Mouse (Mus musculus): ENCODE data around the gene Hist2h2ac.
"Not testable (repeated sequence)": the region's sequence is repeated elsewhere in the genome, so short reads cannot be mapped to it uniquely, and the experiment has no call there.

Hist2h2ac gene

DNA sequence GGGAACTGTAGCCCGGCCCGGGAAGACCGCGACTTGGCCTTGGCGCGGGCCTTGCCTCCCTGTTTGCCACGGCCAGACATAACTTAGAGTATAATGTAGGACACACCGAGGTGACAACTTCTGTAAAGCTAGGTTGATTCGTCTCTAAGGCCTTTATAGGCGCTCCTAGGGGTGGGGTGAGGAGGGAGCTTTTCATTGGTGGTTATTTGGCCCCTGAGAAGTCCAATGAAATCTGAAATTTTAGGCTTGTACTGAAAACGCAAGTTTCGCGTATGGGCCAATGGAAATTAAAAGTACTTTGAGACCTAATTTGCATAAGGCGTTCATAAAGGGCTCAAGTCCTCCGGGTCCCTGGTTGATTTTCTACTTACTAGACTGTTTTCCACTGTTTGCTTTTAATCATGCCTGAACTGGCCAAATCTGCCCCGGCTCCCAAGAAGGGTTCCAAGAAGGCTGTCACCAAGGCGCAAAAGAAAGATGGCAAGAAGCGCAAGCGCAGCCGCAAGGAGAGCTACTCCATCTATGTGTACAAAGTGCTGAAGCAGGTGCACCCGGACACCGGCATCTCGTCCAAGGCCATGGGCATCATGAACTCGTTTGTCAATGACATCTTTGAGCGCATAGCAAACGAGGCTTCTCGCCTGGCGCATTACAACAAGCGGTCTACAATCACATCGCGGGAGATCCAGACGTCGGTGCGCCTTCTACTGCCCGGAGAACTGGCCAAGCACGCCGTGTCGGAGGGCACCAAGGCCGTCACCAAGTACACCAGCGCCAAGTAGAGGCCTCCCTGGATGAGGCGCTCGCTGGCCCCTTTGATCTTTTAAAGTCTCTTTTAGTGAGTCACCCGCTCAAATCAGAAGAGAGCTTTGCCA, at the start of gene Hist2h2ac, which contains the start of gene Hist2h2be:
Hist2h2ac (minus strand) TSS at position 116 of the 875 bp plus-strand sequence.
Hist2h2be (plus strand) TSS at position 355 of the 875 bp plus-strand sequence.
- peak; percentile 96 to 97 for DNase-seq (ENCODE audit: low spot score in 2 of 2)

GRCm38 (mm10) chr3:96269511-96270474, 49.1 kb upstream of the Hist2h2ac start, which contains the start of gene Hist2h2bb:
Hist2h2bb (plus strand) TSS chr3:96269752.
- peak; percentile 96 to 97 for DNase-seq (ENCODE audit: low spot score in 2 of 2)

DNA sequence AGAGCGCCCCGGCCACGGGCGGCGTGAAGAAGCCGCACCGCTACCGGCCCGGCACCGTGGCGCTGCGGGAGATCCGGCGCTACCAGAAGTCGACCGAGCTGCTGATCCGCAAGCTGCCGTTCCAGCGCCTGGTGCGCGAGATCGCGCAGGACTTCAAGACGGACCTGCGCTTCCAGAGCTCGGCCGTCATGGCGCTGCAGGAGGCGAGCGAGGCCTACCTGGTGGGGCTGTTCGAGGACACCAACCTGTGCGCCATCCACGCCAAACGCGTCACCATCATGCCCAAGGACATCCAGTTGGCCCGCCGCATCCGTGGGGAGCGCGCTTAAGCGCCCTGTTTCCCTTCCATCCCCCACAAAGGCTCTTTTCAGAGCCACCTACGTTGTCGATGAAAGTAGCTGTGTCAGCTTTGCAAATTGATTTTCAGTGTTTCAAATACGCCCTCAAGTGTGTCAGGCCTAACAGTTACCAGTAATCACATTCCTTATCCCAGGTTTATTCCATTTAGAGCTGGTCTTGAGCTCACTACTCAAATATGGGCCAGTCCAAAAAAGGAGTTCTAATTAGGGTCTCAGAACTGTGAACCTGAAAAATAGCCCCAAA, 48.2 kb upstream of the Hist2h2ac start:
- DNase-seq (ENCODE audit: low spot score in 2 of 2) = not testable (repeated sequence)

- peak; percentile 83 to 92 for DNase-seq (ENCODE audit: low spot score in 2 of 2)
These were observed 47.5 kb upstream of the Hist2h2ac start, which contains the start of gene Hist2h3b for GRCm38 (mm10) chr3:96268051-96268775. Hist2h3b (plus strand) TSS chr3:96268654.

DNA sequence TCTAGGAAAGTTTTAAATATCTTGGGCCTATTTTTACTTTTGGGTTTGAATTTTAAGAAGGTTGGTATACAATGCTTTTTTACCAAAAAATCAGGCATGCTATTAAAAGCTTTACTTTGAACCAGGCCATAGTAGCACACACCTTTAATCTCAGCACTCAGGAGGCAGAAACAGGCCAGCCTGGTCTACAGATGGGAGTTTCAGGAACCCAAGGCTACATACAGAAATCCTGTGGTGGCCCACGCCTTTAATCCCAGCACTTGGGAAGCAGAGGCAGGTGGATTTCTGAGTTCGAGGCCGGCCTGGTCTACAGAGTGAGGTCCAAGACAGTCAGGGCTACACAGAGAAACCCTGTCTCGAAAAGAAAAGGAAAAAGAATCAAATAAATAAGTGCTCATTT, 46.9 kb upstream of the Hist2h2ac start:
- no peak for DNase-seq (ENCODE audit: low spot score in 2 of 2)

DNA sequence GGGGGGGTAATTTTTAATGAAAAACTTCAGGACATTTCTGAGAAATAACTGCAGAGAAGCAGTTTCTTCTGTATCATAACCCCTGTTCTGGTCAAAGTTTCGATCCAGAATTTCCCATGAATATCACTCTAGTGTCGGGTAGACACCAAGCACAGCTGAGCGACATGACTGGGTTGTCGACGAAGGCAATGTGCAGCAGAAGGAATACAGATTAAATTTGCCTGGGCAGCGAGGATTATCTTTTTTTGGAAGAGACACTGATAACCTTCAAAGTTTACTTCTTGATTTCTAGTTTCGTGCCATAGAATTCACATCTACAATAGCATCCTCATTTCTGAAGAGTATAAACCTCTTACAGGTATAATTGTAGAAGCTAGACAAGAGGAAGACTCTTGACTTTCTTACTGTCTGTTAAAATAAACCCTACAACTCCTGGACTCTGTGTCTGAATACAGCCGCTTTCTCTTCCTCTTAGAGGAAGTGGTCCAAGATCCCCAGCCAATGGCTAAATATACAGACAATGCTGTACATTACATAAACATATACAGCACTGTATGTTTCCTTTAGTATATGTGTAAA, 45.5 kb upstream of the Hist2h2ac start:
- no peak for DNase-seq (ENCODE audit: low spot score in 2 of 2)

GRCm38 (mm10) chr3:96264404-96264949, 43.8 kb upstream of the Hist2h2ac start:
- DNase-seq (ENCODE audit: low spot score in 2 of 2) = no peak

DNA sequence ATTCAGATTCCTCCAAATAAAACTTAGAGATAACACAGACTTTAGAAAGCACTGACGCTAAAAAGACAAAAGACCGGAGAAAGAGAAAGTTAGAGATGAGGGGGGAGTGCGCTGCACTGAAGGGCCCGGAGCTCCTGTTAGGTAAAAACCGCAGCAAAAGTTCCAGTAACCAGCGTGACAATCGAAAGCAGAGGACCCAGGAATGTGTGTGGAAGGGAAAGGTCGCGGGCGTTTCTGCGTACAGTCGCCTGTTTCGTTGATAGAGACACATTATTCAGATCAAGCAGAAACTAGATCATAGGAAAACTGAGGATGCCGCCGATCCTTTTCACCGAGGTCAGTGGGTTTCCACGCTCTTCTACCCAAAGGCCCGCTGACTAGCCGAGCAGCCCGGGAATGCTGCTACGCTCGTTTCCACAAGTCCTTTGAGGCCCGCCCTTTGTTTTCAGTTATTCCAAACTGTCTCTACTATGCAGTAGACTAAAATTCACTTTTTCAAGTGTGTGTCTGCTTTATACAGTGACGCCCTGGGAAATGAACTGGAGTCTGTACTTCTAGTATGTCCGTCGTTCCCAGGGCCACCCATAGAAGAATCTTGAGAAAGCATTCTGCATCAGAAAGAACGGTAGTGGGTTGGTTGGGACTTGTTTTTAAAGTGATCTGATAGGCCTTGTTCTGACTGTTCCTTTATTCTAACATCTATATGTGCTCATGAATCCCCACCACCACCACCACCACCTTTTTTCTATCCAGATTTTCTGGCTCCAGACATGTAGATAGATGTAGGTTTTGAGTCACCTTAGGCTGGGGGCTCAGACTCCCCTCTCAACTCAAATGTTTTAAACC, 43.1 kb upstream of the Hist2h2ac start:
- no peak for DNase-seq (ENCODE audit: low spot score in 2 of 2)

GRCm38 (mm10) chr3:96262979-96263550, 42.4 kb upstream of the Hist2h2ac start, which contains the start of gene Hist2h4:
Hist2h4 (minus strand) TSS chr3:96263311.
- peak; percentile 99 for DNase-seq (ENCODE audit: low spot score in 2 of 2)

DNA sequence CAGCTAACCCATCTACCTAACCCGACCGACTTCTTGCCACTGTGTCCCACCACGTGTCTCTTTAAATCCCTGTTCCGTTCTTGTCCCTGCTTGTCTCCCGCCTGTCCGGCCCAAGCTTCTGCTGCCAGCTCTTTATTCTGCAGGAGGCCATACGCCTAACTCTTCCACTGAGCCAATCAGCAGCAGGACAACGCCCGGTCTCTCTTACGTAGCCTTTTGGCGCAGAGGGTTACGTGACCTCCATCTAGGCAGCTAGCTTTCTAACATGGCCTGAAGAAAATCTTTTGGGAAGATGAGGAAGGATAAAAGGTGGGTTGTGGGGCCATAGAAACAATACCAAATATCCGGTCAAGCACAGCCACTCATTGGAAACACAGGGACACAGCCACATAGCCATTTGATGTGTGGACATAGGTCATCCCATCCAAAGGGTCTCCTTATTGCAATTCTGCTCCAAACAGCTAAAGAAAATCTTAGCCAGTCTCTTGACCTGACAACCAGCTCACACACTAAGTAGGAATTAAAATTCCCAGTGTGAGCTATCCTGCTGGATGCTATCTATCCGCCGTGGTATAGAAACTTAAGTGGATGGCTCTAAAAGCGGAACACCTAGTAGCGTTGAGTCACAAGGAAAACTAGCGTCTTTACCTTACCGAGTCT, 41.7 kb upstream of the Hist2h2ac start:
- peak; percentile 94 to 95 for DNase-seq (ENCODE audit: low spot score in 2 of 2)

DNA sequence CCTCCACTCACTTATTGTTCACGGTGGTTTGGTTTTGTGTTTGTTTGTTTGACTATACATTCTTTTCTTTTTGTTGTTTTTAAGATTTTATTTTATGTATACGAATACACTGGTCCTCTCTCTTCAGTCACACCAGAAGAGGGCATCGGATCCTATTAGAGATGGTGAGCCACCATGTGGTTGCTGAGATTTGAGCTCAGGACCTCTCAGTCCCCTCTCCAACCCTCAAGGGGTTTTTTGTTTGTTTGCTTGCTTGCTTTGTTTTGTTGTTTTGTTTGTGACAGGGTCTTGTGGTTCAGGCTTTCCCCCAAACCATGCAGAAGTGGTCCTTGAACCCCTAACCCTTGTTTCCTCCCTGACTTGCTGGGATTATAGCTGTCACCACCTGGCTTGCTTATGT, 40.9 kb upstream of the Hist2h2ac start:
- no peak for DNase-seq (ENCODE audit: low spot score in 2 of 2)

DNA sequence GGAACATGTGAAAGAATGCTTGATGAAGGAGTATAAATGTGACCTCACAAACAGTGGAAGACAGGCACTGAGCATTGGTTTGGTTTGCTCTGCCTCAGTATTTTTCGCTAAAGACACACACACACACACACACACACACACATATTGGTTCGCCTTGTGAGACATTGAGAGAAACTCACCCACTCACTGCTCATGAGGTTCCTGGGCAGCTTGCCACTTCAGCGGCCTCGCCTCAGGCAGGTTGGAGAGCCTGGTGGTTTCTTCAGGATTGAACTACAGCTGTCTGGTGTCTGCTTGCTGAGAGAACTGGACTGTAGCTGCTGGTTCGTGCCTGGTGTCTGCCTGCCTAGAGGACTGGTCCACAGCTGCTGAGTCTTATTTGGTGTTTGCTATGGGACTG, 39.5 kb upstream of the Hist2h2ac start:
- no peak for DNase-seq (ENCODE audit: low spot score in 2 of 2)

GRCm38 (mm10) chr3:96257190-96257589, 36.5 kb upstream of the Hist2h2ac start:
- DNase-seq (ENCODE audit: low spot score in 2 of 2) = no peak

DNA sequence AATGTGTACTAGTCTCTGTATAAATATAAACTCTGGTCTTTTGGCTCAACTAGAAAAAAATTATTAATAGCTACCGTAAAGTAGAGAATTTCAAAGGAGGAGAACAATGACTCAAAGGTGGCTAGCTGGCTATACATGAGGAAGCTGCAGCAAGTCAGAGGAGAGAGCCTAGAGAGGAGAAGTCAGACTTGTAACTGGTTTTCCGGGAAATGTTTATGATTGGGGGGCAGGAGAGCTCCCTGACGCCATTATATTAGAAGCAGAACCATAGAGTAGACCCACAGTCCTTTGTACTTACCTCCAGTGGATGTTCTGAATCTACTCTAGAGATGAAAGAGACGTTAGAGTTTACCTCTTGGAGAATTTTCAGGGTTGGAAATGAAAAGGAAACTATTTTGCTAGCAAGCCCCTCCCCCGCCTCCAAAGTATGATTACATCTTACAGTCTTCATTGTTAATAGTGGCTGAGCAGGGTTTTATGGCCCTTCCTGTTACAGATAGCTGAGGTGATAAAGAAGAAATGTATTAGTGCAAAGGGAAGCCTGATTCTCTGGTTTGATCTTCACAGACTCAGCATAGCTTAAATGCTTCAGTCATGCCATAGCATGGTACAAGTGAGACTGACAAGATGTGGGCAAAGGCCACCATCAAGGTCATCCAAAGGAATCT, 35.4 kb upstream of the Hist2h2ac start:
- no peak for DNase-seq (ENCODE audit: low spot score in 2 of 2)

DNA sequence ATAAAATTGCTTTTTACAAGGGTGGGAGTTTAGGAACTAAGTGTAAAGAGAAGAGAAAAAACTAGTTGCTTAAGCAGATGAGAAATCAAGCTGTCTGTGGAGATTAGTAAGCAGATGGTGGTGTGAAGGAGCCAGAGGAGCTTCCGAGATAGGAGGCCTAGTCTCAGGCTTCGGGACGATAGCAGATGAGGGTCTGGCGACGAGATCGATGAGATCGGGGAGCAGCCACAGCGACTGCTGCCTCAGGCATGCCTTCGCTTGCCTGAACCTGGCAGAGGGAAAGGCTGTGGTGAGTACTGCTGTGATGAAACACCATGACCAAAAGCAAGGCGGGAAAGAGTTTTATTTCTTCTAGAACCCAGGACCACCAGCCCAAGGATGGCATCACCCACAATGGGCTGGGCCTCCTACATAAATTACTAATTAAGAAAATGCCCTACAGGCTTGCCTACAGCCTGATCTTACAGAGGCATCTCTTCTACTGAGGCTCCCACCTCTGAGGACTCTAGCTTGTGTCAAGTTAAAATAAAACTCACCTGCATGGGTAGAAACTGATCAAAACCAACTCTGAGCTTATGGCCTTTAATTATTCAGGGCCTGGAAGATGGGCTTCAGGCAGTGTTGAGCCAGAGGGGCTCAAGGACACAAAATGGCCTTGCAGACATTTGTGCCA, 34.1 kb upstream of the Hist2h2ac start:
- DNase-seq (ENCODE audit: low spot score in 2 of 2) = no peak

DNA sequence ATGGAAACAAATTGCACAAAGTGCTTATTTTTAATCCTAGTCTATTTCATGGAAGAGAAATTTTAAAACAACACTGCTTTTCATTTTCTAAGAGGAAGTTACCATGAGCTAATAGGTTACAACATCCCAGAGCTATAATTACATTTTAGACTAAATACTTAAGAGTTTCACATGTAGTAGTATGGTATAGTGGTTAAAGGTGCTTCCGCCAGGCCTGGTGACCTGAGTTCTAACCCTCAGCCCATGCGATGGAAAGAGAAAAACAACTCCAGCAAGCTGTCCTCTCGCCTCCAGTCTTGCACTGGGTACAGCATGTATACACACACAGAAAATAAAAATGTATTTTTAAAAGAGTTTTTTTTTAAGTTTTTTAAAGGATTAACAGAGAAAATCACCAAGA, 31.1 kb upstream of the Hist2h2ac start:
- DNase-seq (ENCODE audit: low spot score in 2 of 2) = no peak

DNA sequence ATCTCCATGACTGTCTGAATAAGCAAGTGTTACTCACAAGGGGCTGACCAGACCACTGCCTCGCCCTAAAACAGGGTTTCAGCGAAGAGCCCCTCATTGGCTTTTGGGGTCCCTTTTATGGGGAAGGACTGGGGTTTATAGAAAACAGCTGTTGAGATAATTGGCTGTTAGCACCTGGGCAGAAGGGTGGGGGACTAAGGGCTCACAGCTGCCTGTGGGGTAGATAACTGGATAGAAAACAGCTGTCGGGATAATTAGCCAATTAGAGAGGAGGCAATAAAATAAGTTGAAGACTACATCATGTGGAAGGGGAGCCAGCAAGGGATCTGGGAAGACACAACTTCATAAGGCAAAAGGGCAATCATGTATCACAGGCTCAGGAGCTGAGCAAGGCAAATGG, 30.2 kb upstream of the Hist2h2ac start:
- no peak for DNase-seq (ENCODE audit: low spot score in 2 of 2)
